Mouse (Mus musculus) brain, embryonic 18.5 days (tissue): Measurements from ENCODE around the gene Toe1.

Experiments
- DNase-seq: peaks from one replicate; pipeline ENCODE4 v3.0.0-alpha.2; 2012; ENCODE audit warnings: low read depth, low spot score

The Toe1 gene

DNA sequence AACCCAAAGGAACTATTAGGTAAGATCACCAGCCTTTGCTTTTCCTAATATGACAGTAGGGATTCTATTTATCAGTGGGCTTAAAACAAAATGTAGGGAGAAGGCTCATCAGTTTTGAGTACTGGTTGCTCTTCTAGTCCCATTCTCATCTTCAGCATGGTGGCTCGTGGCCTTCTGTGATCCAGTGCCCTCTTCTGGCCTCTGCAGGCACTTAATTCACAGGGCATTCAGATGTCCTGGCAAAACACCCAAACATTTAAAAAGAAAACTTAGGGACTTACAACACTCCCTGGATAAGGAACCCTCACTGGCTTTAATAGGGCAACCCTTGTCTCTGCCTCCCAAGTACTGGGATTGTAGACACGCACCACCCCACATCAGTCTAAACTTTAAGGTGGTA, 13.2 kb downstream of the Toe1 start:
- DNase-seq = no peak

DNA sequence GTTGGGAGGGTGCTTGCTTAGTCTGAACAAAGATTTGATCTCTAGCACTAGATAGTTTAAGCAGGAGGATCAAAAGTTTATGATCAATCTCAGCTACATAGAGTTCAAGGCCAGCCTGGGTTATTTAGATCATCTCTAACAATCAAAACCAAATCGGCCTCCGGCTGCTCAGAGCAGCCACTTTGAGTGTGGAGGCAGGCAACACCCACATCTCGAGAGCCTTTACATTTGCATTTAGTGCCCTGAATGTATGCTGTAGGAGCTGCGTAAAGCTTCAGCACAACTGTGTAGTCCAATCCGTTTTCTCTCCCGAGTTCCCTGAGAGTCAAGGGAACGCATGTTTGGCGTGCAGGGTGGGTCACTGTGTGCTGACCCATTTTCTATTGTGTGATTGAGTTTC, 15.0 kb downstream of the Toe1 start:
- no peak for DNase-seq

DNA sequence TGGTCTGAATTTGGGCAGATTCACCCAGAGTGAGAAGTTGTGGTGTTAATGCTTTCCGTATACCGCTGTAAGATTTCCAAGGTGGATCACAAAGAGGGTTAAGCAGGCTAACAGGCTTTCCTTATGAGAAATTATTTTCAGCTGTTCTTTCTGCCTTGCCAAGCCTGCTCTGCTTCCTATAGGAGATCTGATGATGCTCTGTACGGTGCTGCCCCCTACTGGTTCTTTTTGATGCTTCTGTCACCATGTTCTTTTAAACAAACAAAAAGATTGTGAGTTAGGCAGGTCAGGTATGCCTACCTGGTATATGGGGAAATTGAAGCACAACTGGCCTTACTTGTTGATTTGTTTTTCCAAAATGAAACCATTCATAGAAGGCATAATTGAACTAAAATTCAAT, 18.5 kb downstream of the Toe1 start:
- peak; percentile 55 for DNase-seq

- DNase-seq = no peak
Measured at GRCm38 (mm10) chr4:116787985-116788760, 19.3 kb downstream of the Toe1 start.

GRCm38 (mm10) chr4:116786587-116786986, 20.9 kb downstream of the Toe1 start:
- no peak for DNase-seq

DNA sequence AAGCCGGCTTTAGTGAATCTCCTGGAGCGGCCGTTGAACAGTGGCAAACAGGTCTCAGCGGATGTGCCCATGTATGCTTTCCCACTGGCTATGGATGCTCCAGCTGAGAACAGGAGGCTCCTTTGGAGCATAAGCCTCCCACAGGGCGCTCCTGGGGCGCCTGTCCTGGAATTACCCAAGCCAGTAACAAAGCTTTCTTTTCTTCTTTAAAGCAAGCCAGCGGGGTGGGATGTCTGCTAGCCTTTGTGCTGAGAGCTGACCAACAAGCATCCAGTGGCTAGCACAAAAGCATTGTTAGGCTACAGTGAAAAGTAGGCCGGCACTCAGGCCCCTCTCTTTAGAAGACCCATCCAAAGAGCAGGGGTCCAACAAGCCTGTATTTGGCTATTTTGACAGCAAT, 25.3 kb downstream of the Toe1 start:
- DNase-seq = no peak

GRCm38 (mm10) chr4:116781366-116781765, 26.1 kb downstream of the Toe1 start:
- no peak for DNase-seq

DNA sequence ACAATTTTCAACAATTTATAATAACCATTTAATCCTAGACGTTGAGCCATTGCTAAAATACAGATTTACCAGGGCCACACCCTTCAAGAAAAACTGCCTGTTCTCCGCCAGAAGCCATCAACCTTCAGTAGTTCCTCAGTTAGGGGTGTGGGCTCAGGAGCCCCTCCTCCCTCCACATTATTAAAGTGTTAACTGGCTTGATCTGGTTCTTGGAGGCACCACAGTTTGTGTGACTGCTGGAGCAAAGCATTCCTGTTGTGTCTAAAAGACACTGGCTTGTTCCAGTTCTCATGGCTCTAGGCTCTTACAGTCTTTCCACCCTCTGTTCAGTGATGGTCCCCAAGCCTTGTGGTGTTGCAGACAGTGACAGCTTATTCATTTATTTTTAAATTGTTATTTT, 26.9 kb downstream of the Toe1 start:
- no peak for DNase-seq

- DNase-seq = no peak
Measured at GRCm38 (mm10) chr4:116777079-116777478, 30.4 kb downstream of the Toe1 start.

DNA sequence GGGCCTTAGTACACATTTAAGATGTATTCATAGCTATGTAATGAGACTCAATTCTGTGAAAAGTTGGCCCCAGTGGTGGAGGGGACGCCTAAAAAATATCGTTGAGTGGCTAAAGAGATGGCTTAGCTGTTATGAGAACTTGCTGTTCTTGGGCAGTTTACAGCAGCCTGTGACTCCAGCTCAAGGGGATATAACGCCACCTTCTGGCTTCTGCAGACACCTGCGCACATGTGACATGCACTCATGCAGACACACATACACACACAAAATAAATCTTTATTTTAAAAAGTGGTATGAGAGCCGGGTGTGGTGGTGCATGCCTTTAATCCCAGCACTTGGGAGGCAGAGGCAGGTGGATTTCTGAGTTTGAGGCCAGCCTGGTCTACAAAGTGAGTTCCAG, 31.0 kb downstream of the Toe1 start:
- no peak for DNase-seq

DNA sequence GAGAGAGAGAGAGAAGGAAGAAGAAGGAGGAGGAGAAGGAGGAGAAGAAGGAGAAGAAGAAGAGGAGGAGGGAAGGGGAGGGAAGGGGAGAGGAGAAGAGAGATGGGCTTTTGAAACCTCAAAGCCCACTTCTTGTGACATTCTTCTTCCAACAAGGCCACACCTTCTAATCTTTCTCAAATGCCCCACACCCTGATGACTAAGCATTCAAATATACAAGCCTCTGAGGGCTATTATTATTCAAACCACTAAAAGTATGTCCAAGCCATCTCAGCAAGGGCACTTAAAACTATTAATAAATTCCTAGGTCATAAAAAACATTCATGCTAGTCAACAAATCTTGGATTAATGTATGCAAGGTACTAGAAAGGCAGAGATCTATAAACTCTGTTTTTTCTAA, 38.4 kb downstream of the Toe1 start:
- DNase-seq = no peak

DNA sequence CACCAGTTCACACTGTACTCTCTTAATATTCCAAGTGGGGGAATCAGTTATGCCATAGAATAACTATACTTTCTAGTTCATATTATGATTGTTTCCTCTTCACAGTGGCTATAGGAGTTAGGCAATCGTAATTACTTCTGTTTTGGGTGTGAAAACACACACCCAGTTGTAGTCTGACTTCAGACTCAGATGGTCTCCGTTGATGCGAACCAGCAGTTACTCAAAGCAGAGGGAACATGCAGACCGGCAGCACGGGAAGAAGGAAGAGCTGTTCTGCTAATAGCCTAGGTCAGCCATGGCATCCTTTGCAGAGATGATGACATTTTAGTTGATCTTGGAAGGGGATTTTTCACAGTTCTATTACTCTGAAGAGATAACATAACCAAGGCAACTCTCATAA, 38.9 kb downstream of the Toe1 start:
- no peak for DNase-seq

- no peak for DNase-seq
Measured at GRCm38 (mm10) chr4:116764001-116764400, 43.4 kb downstream of the Toe1 start.

GRCm38 (mm10) chr4:116761914-116762313, 45.5 kb downstream of the Toe1 start:
- DNase-seq = no peak

GRCm38 (mm10) chr4:116749750-116750149, 57.7 kb downstream of the Toe1 start:
- no peak for DNase-seq
